Mouse (Mus musculus) midbrain, postnatal 0 days (tissue): Measurements from ENCODE around the gene Ifnlr1. TPM values are rescaled to one million over a fixed set of nuclear protein-coding genes. Genes with fewer than 3 reads are reported as not detected.
A peak's percentile ranks its signal among the peaks of the same experiment; 100 is the strongest.

Source experiments
- ATAC-seq: fragments of 200-750 bp; cut with Nextera tagmentation; 2 replicates; pipeline ENCODE4 v1.8.0; 2017; ENCODE audit warnings: moderate number of reproducible peaks, mild to moderate bottlenecking, moderate TSS enrichment, moderate library complexity; ENCODE audit not compliant: low FRiP score
- DNase-seq: peaks from one replicate; pipeline ENCODE4 v3.0.0-alpha.2; 2015; ENCODE audit warnings: low spot score
- H3K27ac ChIP-seq: fragments of 300-500 bp; sonication (generic); 2 replicates; pipeline ENCODE4 v1.5.1; 2014; ENCODE audit warnings: low read depth, mild to moderate bottlenecking, low read length, mixed read lengths
- H3K27me3 ChIP-seq: fragments of 300-500 bp; sonication (generic); 2 replicates; pipeline ENCODE4 v1.6.1; 2014; ENCODE audit warnings: low read length, control low read depth, mixed read lengths; ENCODE audit not compliant: insufficient read depth
- H3K36me3 ChIP-seq: fragments of 300-500 bp; sonication (generic); 2 replicates; pipeline ENCODE4 v1.6.1; 2014; ENCODE audit warnings: low read length, control low read depth, mixed read lengths; ENCODE audit not compliant: insufficient read depth
- H3K4me1 ChIP-seq: fragments of 300-500 bp; sonication (generic); 2 replicates; pipeline ENCODE4 v1.6.1; 2014; ENCODE audit warnings: mild to moderate bottlenecking, control low read depth, antibody characterized with exemption, low read length, mixed read lengths; ENCODE audit not compliant: insufficient read depth
- H3K4me2 ChIP-seq: fragments of 300-500 bp; sonication (generic); 2 replicates; pipeline ENCODE4 v1.6.1; 2014; ENCODE audit warnings: low read depth, mild to moderate bottlenecking, low read length, mixed read lengths; ENCODE audit not compliant: poor library complexity, severe bottlenecking
- H3K4me3 ChIP-seq: fragments of 300-500 bp; sonication (generic); 2 replicates; pipeline ENCODE4 v1.5.1; 2014; ENCODE audit warnings: low read depth, mild to moderate bottlenecking, low read length, moderate library complexity
- H3K9ac ChIP-seq: fragments of 300-500 bp; sonication (generic); replicated peaks from 2 replicates; pipeline ENCODE4 v1.6.1; 2014; ENCODE audit warnings: mild to moderate bottlenecking, low read length, moderate library complexity, mixed read lengths; ENCODE audit not compliant: poor library complexity, severe bottlenecking
- H3K9me3 ChIP-seq: fragments of 300-500 bp; sonication (generic); 2 replicates; pipeline ENCODE4 v1.6.1; 2016; ENCODE audit warnings: low read length, control low read depth
- CTCF ChIP-seq: IDR thresholded peaks from 2 replicates; pipeline ENCODE4 v1.5.1; 2016; ENCODE audit warnings: antibody characterized with exemption, mild to moderate bottlenecking
- WGBS: fragments of 180-500 bp; shearing (Covaris S2); extraction: QIAGEN DNeasy Blood & Tissue Kit; methylation state at CpG from one replicate; pipeline ENCODE4 v1.1.7; 2014; 5-methylcytosine and 5-hydroxymethylcytosine counted together
- polyA plus RNA-seq: library from polyadenylated mRNA; unstranded; fragments of >200 nt; fragmentation: Nextera tagmentation; extraction: Ambion mirVana; gene quantifications from 2 replicates; pipeline ENCODE4 v1.2.1, GENCODE M21; 2015
- total RNA-seq: library from RNA; depleted of rRNA; stranded (reverse); fragments of >200 nt; gene quantifications from 2 replicates; pipeline ENCODE4 v1.2.3, GENCODE M21; 2014

Ifnlr1 gene
- total and polyA plus RNA-seq, 2 experiments from 2014 or later, result 0.10 to 0.22 TPM

DNA sequence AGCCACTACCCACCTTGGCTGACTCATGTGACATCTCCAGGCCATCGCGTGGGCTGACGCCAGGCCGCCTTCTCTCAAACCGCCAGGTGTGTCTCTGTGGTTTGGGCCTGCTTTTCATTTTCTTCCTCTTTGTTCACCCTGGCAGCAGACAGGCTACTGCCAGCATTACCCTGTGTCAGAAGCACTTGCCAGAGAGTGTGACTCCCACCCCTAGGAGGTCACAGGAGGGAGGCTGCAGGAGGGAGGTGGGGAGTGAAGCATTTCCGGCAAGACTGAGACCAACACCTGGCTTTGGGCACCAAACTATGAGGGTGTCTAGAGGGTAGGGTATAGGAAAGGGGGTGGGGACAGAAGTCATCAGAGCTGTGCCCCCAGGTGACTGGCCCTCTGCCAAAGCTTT lies 21.4 kb upstream of the Ifnlr1 start:
- no peaks in the 10 kb centered on the region for H3K36me3 ChIP-seq
- no peak for ATAC-seq
- whole genome bisulfite sequencing, result 85% methylated on average over 6 of the region's 6 CpGs
- no peaks in the 10 kb centered on the region for H3K27me3 ChIP-seq
- no peak for TF ChIP-seq CTCF
- H3K9me3 ChIP-seq, result no peaks in the 10 kb centered on the region
- H3K9ac ChIP-seq, result no peak overlapping the region
- no peak overlapping the region for H3K4me3 ChIP-seq
- H3K4me1 ChIP-seq, result no peaks in the 10 kb centered on the region
- no peak for DNase-seq
- no peak overlapping the region for H3K4me2 ChIP-seq
- H3K27ac ChIP-seq, result no peak overlapping the region

DNA sequence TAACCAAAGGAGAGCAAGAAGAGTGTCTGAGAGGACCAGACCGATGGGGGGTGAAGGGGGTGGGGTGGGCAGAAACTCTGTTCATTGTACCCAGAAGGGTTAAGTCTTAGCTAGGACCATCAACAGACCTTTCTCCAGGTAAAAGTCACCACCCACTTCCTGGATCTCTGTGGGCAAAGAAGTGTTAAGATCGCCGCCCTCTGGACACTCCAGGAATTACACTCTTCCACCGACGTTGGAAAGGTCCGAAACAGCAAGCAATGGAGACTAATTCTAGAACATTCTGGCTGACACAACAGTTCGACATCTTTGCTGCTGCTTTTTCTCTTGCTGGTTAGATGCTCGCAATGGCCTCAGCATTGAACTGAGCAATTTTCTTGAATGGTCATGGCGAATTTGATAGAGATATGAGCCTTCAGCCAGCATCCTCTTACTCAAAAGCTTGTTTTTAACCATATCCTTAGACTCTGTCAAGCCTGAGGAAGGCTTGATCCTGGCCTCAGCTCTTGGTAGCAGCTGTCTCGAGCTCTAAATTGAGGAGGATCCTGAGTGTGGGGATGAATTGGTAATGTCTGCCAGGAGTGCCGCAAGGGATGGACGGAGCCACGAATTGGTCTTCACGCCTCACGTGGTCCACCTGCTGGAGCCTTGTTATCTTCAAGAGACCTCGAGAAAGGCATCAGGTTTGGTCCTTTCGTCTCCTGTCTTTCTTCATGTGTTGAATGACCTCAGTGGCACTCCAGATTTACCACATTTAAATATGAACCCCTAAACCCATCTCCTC lies 19.7 kb upstream of the Ifnlr1 start:
- H3K36me3 ChIP-seq, result no peaks in the 10 kb centered on the region
- no peaks in the 10 kb centered on the region for H3K27me3 ChIP-seq
- DNase-seq, result peak; percentile 44
- no peak overlapping the region for H3K4me3 ChIP-seq
- no peak overlapping the region for H3K27ac ChIP-seq
- H3K9me3 ChIP-seq, result no peaks in the 10 kb centered on the region
- peak; percentile 81 for TF ChIP-seq CTCF
- H3K4me2 ChIP-seq, result no peak overlapping the region
- H3K9ac ChIP-seq, result no peak overlapping the region
- WGBS, result 56% methylated on average over 17 of the region's 17 CpGs
- no peak for ATAC-seq
- H3K4me1 ChIP-seq, result no peaks in the 10 kb centered on the region

DNA sequence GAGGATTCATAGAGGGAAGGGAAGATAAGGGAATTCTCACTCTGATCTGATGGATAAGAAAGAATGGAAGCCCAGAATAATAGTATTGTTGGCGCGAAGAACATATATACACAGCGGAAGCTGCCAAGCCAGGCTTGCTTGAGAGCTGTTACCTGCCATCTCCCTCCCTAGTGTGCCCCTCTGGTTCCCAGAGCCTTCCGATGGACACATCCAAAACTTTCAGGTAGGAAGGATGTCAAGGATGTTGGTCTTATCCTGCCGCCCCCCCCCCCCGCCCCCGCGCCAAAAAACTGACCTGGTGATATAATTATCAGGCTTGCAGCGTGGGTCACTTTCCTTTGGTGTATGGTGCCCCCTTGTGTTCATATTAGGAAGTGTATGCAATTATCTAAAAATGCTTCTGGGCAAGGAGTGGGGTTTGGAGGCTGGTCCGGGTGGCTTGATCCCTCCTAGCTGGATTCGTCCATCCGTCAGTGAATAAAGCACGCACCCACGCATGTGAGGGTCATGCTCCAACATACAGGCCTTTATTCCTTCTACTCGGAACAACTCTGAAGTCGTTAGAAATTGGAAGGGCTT lies 18.7 kb upstream of the Ifnlr1 start:
- Histone ChIP-seq H3K27ac (no peak overlapping the region), H3K36me3 (no peaks in the 10 kb centered on the region), H3K4me2 (peak overlapping the region; percentile 26), H3K9ac (no peak overlapping the region), H3K4me1 (no peaks in the 10 kb centered on the region), H3K27me3 (no peaks in the 10 kb centered on the region), H3K9me3 (no peaks in the 10 kb centered on the region), H3K4me3 (no peak overlapping the region)
- DNase-seq (peak; percentile 68), ATAC-seq (no peak)
- TF ChIP-seq CTCF, result peak; percentile 81
- 13% methylated on average over 16 of the region's 16 CpGs for WGBS

DNA sequence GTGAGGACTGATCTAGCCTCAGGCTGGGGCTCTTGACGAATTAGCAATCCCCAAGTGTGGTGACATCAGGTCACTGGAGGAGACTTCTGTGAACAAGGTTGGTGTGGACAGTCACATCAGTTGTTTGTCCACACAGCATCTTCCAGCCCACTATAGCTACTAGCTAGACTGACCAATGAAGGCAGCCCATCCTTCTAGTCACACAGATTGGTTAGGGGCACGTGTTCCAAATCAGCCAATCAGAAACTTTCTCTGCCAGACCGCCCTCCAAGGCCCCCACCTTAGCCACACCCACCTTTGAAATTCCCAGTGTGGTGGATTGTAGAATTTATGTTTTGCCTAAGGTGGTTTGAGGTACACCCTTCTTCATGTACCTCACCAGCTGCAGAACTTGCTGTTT lies 12.6 kb upstream of the Ifnlr1 start:
- no peak for TF ChIP-seq CTCF
- no peaks in the 10 kb centered on the region for H3K36me3 ChIP-seq
- 65% methylated on average over 3 of the region's 3 CpGs for WGBS
- no peak overlapping the region for H3K4me3 ChIP-seq
- ATAC-seq, result no peak
- no peaks in the 10 kb centered on the region for H3K27me3 ChIP-seq
- no peaks in the 10 kb centered on the region for H3K4me1 ChIP-seq
- no peaks in the 10 kb centered on the region for H3K9me3 ChIP-seq
- no peak overlapping the region for H3K4me2 ChIP-seq
- H3K27ac ChIP-seq, result no peak overlapping the region
- H3K9ac ChIP-seq, result no peak overlapping the region
- DNase-seq, result no peak

DNA sequence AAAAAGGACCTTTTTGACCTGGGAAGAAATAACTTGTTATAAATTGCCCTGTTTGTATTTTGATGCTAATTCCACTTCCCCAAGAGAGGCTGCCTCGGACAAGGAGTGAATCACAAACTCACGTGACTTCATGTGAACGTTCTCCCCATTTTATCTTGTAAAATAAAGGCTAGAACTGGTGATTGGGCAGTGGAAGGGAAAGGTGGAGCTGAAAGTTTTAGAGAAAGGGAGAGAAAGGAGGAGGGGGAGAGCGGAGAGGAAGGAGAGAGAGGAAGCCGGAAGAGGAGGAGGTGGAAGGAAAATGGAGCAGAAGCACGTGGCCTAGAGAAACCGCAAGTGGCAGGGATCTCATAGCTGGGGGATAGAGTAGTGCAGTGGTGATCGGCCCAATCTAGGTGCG lies 11.1 kb upstream of the Ifnlr1 start:
- Histone ChIP-seq H3K27me3 (no peaks in the 10 kb centered on the region), H3K9me3 (no peaks in the 10 kb centered on the region), H3K4me2 (no peak overlapping the region), H3K36me3 (no peaks in the 10 kb centered on the region), H3K9ac (no peak overlapping the region), H3K27ac (no peak overlapping the region), H3K4me3 (no peak overlapping the region), H3K4me1 (no peaks in the 10 kb centered on the region)
- DNase-seq, result no peak
- WGBS, result 64% methylated on average over 9 of the region's 9 CpGs
- TF ChIP-seq CTCF, result no peak
- no peak for ATAC-seq

DNA sequence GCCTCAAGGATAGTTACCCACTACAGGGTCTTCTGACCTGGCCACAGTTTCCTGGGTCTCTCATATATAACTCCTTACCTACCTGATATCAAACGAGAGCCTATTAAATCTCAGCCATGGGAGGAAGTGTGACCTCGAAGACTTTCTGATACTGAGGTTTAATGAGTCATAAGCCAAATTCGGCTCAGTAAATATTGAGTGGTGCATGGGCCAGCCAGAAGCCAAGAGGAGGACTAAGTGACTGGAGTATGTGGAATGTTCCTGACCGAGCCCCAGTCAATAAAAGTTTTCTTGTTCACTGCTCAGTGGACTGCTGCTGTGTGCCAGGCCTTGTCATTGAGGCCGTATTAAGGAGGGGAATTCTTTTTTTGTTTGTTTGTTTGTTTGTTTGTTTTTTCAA lies 9.6 kb upstream of the Ifnlr1 start:
- H3K27me3 ChIP-seq, result no peaks in the 10 kb centered on the region
- no peak overlapping the region for H3K4me2 ChIP-seq
- ATAC-seq (no peak), DNase-seq (no peak)
- 85% methylated on average over 5 of the region's 5 CpGs for WGBS
- H3K4me3 ChIP-seq, result no peak overlapping the region
- H3K36me3 ChIP-seq, result no peaks in the 10 kb centered on the region
- no peaks in the 10 kb centered on the region for H3K4me1 ChIP-seq
- no peak overlapping the region for H3K9ac ChIP-seq
- H3K9me3 ChIP-seq, result no peaks in the 10 kb centered on the region
- H3K27ac ChIP-seq, result no peak overlapping the region
- TF ChIP-seq CTCF, result no peak
